Comparison of ENCODE assay signal across 31 mouse cellular contexts in the genomic region with DNA sequence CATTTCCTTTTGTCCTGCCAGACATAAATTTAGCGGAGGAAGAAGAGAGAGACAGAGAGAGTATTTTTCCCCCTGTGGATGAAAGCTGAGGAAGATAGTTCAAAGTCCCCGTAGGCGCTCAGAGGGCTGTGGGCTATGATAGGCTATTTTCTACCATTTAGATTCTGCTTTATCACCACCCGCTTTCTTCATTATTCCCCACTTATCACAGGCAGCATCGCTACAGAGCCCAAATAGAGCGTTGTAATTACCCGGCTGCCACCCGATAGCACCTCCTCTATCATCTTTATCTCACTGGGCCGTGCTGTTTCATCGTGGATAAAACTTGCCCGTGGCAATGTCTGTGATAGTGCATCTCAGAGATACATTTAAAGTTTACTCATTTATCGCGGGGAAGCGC. TPM values are rescaled to one million over a fixed set of nuclear protein-coding genes. Genes with fewer than 3 reads are reported as not detected.
"Had no signal": no experiment of that assay in that cellular context is flagged by ENCODE, and none has a peak within 500 bp of the region (broad histone marks: within the 10 kb centered on the region; RNA-seq: fewer than 3 reads in every experiment).

No protein-coding gene starts in this region.

- H3K4me2 ChIP-seq: limb, embryonic 13.5 days; liver, embryonic 12.5 days; liver, embryonic 15.5 days; lung, embryonic 15.5 days; midbrain, embryonic 11.5 days had no signal

- H3K9ac ChIP-seq: limb, embryonic 13.5 days; liver, embryonic 12.5 days; liver, embryonic 15.5 days; lung, embryonic 15.5 days had no signal

- H3K27me3 ChIP-seq: liver, embryonic 15.5 days; lung, embryonic 15.5 days had no signal

- ATAC-seq: liver, embryonic 12.5 days had no signal

- H3K4me3 ChIP-seq: layer of hippocampus, adult 2 months; limb, embryonic 10.5 days; limb, embryonic 13.5 days; liver, embryonic 12.5 days; liver, embryonic 15.5 days; lung, embryonic 15.5 days; megakaryocyte, embryonic 14.5 days; myocyte had no signal

- H3K9me3 ChIP-seq: limb, embryonic 10.5 days; limb, embryonic 13.5 days; liver, embryonic 12.5 days; liver, embryonic 15.5 days; lung, embryonic 15.5 days had no signal

- H3K36me3 ChIP-seq: limb, embryonic 10.5 days; limb, embryonic 13.5 days; liver, embryonic 12.5 days; liver, embryonic 15.5 days; lung, embryonic 15.5 days had no signal

- H3K4me1 ChIP-seq: liver, embryonic 12.5 days; liver, embryonic 15.5 days; megakaryocyte, embryonic 14.5 days had no signal

- H3K27ac ChIP-seq: kidney, postnatal 0 days; layer of hippocampus, adult 2 months; limb, embryonic 10.5 days; limb, embryonic 13.5 days; liver, embryonic 12.5 days; liver, embryonic 15.5 days; lung, embryonic 15.5 days had no signal

- DNase-seq: kidney, adult 2 months; kidney, postnatal 25 days; layer of hippocampus, adult 9-11 months; liver; lung, adult 18-20 months; lung, postnatal 10 days; lung, postnatal 36 days; thymus, adult 18-20 months; thymus, postnatal 36 days had no signal

RNA-seq across cellular contexts. Expression of a gene that starts 35.8 kb away (rescaled TPM):
- total RNA-seq: layer of hippocampus, adult 2 months; layer of hippocampus, postnatal 25 days; left cerebral cortex, adult 18-20 months; left cerebral cortex, postnatal 25 days; monocyte, adult 5-6 weeks had no signal
- polyA plus RNA-seq: kidney, adult 2 months; kidney, embryonic 14.5 days; kidney, postnatal 0 days; large intestine, adult 2 months; limb, embryonic 10.5 days; limb, embryonic 13.5 days; liver, embryonic 12.5 days; liver, embryonic 15.5 days; lung, embryonic 15.5 days; midbrain, embryonic 11.5 days; myocyte; neural tube, embryonic 11.5 days; small intestine, adult 2 months; spleen, adult 2 months; stomach, embryonic 16.5 days; testis, adult 2 months; urinary bladder, adult 2 months had no signal
